Comparison of ENCODE assay signal across 13 mouse cellular contexts in genomic region chr1:128082800-128083199, GRCm38 (mm10). TPM values are rescaled to one million over a fixed set of nuclear protein-coding genes. Genes with fewer than 3 reads are reported as not detected.
DNase-seq lines count a peak whose midpoint lies in the region; TF ChIP-seq lines count a peak whose summit lies in the region.
"Had no signal": no experiment of that assay in that cellular context is flagged by ENCODE, and none has a peak within 500 bp of the region (broad histone marks: within the 10 kb centered on the region; RNA-seq: fewer than 3 reads in every experiment).

No protein-coding gene starts in this region.

- H3K4me3 ChIP-seq in left cerebral cortex, adult 2 months = no peak overlapping the region
- no peak overlapping the region for H3K4me3 ChIP-seq in kidney, adult 2 months (ENCODE audit: insufficient read depth, low read depth, low read length)
- H3K4me3 ChIP-seq: embryonic facial prominence, embryonic 15.5 days; neural tube, embryonic 13.5 days had no signal

- H3K36me3 ChIP-seq in kidney, adult 2 months (ENCODE audit: control insufficient read depth, insufficient read depth, low read length) = no peaks in the 10 kb centered on the region
- H3K36me3 ChIP-seq: embryonic facial prominence, embryonic 15.5 days had no signal

- H3K27me3 ChIP-seq in kidney, adult 2 months (replicated peaks; ENCODE audit: control insufficient read depth, insufficient read depth, low read length) = no peaks in the 10 kb centered on the region
- H3K27me3 ChIP-seq: embryonic facial prominence, embryonic 15.5 days; neural tube, embryonic 13.5 days had no signal

- DNase-seq in heart, adult 11 months = peak; percentile 88
- DNase-seq in heart, adult 8-10 months (ENCODE audit: low spot score) = no peak
- DNase-seq in left cerebral cortex, adult 2 months (ENCODE audit: extremely low spot score in 1 of 2, low spot score in 2 of 2) = no peak
- no peak for DNase-seq in left cerebral cortex, adult 11 months (ENCODE audit: low spot score)
- DNase-seq in ZHBTc4 (ENCODE audit: low read depth, low spot score) = peak; percentile 37
- peak; percentile 62 for DNase-seq in kidney, adult 2 months
- DNase-seq in urinary bladder, postnatal 14 days (ENCODE audit: low spot score) = no peak
- DNase-seq in thymus, postnatal 0 days (ENCODE audit: low spot score) = no peak
- DNase-seq: gastrocnemius, postnatal 36 days; lung, postnatal 4 days; thymus, postnatal 25 days had no signal

- WGBS in kidney, adult 2 months = 79% methylated on average over 7 of the region's 7 CpGs

- H3K4me1 ChIP-seq in kidney, adult 2 months (ENCODE audit: control insufficient read depth, insufficient read depth, low read length) = peaks cover 4% of the 10 kb centered on the region; the same call in 1 of the 2 replicates
- H3K4me1 ChIP-seq: embryonic facial prominence, embryonic 15.5 days had no signal

- intact Hi-C loops in left cerebral cortex, adult 2 months (cut with DNase I) = no loop called here

- no peak for TF ChIP-seq POLR2A in kidney, adult 2 months (IDR thresholded peaks at IDR 0.05; ENCODE audit: low read depth, low read length)

- peak overlapping the region; percentile 33; the same call in 1 of the 2 replicates for H3K27ac ChIP-seq in left cerebral cortex, adult 2 months
- H3K27ac ChIP-seq in kidney, adult 2 months (ENCODE audit: insufficient read depth, low read depth, low read length) = no peak overlapping the region
- H3K27ac ChIP-seq: embryonic facial prominence, embryonic 15.5 days; neural tube, embryonic 13.5 days had no signal

- TF ChIP-seq CTCF in left cerebral cortex, adult 2 months (IDR thresholded peaks at IDR 0.05) = no peak
- TF ChIP-seq CTCF in kidney, adult 2 months (conservative IDR thresholded peaks at IDR 0.05; ENCODE audit: insufficient read depth, insufficient read length, low read depth, low read length) = no peak

RNA-seq across cellular contexts. Expression of gene Zranb3, which starts 20.0 kb away (rescaled TPM):
- total RNA-seq in heart, adult 8-10 months (2022) = 1 to 10 TPM; 3.5 to 5.7 (median 5.3) TPM
- 1 to 10 TPM; 6.8 to 7.8 TPM for total RNA-seq in left cerebral cortex, adult 2 months (2021)
- 1.2 and 1.3 TPM in 2 replicates for polyA plus RNA-seq in kidney, adult 2 months (2012; rRNA removed)
- polyA plus RNA-seq in thymus, postnatal 0 days (2015; fragmentation: Nextera tagmentation; extraction: Ambion mirVana) = 4.6 and 4.9 TPM in 2 replicates

RNA-seq across cellular contexts. Expression of gene R3hdm1, which starts 20.3 kb away (rescaled TPM):
- total RNA-seq in heart, adult 8-10 months (2022) = 10 to 100 TPM; 47.7 to 53.2 (median 48.9) TPM
- total RNA-seq in left cerebral cortex, adult 2 months (2021) = 100 to 1,000 TPM; 505 to 574 TPM
- 28.6 and 29.5 TPM in 2 replicates for polyA plus RNA-seq in kidney, adult 2 months (2012; rRNA removed)
- polyA plus RNA-seq in thymus, postnatal 0 days (2015; fragmentation: Nextera tagmentation; extraction: Ambion mirVana) = 67.0 and 79.4 TPM in 2 replicates

Comparison
In these comparisons a context has a peak if more than half of its experiments do, and no peak if none do; other contexts are left out.
1. DNase-seq: peak in heart, adult 11 months (single experiment), ZHBTc4 (single experiment) and kidney, adult 2 months (single experiment); none in heart, adult 8-10 months (single experiment), left cerebral cortex, adult 2 months (0 of 2), left cerebral cortex, adult 11 months (single experiment), urinary bladder, postnatal 14 days (single experiment) and thymus, postnatal 0 days (single experiment).
2. RNA of gene R3hdm1, which starts 20.3 kb away (total RNA-seq): 505 to 574 TPM in left cerebral cortex, adult 2 months; 47.7 to 53.2 TPM in heart, adult 8-10 months; every median in the first group is over 4 times any median in the second.